Mouse (Mus musculus) adrenal gland, postnatal 0 days (tissue): ENCODE data around the gene Hsd17b1. TPM values are rescaled to one million over a fixed set of nuclear protein-coding genes. Genes with fewer than 3 reads are reported as not detected.

Experiments used
- microRNA-seq: library from miRNA; unstranded; fragments of <30 nt; microRNA quantifications from one replicate; pipeline ENCODE4, GENCODE M21; 2016; ENCODE audit warnings: borderline replicate concordance; ENCODE audit not compliant: insufficient number of aligned reads
- polyA plus RNA-seq: library from polyadenylated mRNA; unstranded; fragments of >200 nt; fragmentation: Nextera tagmentation; extraction: Ambion mirVana; gene quantifications from 2 replicates; pipeline ENCODE4 v1.2.1, GENCODE M21; 2015

The Hsd17b1 gene
- polyA plus RNA-seq: 0.36 and 0.65 TPM in 2 replicates

DNA sequence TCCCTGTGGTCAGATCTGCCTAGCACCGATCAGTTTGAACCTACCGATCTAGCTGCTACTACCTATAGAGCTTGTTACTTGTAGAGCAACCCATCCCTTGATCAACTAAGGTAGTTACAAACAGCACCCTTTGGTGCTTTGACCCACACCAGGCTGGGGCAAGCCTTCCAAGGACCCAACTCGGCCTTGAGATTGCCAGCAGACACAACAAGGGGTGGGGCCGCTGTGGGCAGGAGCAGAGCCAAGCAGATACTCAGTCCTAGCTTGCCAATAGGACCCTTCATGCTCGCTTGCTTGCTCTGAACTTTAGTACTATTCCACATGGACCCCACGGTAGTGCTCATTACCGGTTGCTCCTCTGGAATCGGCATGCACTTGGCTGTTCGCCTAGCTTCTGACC lies at the start of gene Hsd17b1:
TSS of gene Hsd17b1 (plus strand) at position 291 of the 400 bp plus-strand sequence.

DNA sequence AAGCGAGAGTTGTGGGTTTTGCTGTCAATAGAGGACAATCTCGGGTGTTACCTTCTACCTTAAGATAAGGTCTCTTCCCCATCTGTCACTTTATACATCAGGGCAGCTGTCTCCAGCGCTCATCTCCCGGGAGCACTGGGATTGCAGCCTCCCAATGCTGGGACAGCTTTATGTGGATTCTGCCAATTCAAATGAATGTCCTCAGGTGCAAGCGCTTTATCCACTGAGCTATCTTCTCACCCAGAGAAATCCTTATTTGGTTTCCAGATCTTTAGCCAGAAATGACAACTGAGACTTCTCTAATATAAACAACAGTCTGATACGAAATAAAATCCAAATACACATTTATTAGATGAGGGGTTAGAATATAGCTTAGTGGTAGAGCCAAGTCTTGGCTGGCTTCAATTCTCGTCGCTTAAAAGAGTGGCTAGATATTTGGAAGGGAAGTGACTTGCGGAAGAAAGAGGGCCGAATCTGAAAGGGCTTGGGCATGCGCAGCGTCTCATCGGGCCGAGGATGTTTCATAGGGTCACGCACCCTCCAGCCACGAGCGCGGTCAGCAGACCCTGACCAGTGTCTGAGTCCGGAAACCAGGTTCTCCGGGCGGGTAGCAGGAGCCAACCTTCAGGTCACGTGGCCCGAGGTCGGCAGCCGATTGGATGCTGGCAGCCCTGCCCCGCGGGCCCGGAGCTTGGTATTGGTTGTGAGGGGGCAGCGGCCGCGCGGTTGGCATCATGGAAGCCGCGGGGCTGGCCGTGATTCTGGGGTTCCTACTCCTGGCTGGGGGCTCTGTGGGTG lies 8.6 kb upstream of the Hsd17b1 start, which contains the start of gene Naglu:
TSS of gene Naglu (plus strand) at position 622 of the 798 bp plus-strand sequence.

DNA sequence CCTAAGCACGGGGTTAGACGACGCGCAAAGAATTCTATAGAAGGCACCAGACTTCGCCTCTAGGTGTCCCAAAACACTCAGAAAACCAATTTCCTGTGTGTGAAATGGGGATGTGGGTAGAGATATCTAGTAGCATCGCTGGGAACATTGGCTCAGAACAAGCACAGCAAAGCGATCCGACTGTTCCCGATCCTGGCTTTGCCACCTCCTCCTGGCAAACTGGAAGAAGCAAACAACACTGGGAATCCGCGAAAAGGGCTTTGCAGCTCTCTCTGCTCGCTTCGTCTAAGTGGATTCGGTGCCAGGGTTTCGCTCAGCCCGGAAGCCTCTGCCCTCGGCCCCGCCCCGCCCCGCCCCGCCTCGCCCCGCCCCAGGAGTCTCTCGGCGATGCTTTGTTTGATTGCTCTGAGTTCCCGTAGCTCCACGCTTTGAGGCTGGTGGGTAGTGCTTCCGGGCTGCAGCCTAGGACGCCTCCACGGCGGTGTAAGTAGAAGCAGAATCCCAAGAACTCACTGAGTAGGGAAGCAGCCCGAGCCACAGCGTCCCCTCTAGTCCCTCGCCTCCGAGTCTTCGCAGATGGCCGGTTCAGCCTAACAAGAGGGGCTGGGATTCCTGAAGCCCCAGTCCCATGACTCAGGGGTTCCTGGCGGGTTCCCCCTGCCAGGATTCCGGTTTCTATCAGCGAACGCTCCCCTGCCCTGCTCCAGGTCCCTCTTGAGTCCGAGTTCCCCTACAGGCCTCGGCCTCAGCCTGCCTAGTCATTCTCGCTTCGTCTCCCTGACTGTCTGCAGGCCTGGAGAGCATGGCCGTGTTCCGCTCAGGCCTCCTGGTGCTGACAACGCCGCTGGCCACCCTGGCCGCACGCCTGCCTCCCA lies 4.2 kb downstream of the Hsd17b1 start, which contains the start of gene Coasy:
TSS of gene Coasy (plus strand) at position 358 of the 875 bp plus-strand sequence.

DNA sequence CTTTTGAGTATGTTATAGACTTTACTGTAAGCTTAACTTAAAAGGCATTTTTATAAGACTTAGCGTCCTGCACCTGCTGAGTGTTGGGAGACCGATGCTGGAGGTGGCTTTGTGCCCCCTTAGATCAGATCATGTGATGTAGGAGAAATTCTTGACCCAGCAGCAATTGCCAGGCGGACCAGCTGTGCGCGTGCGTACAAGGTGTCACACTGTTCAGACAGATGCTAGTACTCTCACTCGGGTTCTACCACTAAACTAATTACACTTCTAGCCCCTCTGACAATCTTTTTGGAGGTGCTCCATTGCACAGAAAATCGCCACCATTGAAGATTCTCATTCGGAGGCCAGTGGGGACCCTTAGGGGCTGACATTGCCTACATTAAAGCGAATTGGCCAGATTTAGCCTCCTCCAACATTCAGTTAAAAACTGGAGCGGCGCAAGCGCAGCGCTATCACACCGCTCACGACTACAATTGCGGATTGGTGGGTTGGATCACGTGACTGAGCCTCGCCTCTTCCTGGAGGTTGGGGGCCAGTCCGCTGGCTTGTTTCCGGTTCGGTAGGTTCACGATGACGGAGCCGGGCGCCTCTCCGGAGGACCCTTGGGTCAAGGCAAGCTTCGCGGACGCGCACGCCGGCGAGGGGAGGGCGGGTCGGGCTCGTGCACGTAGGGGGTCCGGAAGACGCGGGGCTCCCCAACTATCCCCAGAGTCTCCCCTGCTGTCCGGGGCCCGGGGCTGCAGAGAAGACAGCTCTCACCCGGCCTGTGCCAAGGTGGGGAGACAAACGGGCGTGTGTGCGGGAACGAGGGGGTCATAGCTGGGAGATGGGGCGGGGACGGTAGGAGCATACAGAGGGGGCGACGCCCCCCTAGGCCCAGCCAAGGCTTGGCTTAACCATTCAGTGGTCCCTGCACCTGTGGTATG lies 8.8 kb downstream of the Hsd17b1 start, which contains the start of gene Mlx:
TSS of gene Mlx (plus strand) at position 522 of the 926 bp plus-strand sequence.

DNA sequence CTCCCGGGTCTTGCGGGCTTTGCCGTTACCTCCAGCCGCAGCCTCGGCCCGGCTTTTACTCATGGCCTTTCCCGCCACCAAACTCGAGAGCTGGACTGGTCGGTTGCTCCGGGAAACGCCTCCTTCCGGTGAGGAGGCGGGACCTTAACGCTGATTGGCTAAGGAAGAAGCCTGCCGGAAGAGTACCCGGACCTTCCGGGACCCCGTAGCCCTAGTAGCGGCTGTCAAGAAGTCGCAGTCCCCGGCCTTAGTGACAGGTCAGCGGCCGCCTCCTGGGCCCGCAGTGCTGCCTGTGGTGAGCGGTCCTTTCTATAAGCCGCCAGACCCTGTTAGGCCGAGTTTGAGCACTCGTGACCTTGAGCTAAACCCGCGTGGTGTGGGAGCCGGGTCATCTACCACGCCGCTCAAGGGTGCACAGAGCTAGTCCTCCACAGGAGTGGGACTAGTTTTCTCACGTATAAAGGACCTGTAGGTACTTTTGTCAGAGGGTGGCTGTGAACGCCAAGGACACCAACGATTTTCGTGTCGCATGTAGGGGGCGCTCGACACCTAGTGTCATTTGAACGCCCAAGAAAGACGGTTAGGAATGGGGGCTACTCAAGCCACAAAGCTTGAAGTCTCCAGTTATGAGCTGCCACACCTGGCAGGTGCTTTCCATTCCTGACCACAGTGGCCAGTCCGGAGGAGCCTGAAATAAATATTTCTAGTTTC lies 17.3 kb downstream of the Hsd17b1 start, which contains the start of gene Psmc3ip:
TSS of gene Psmc3ip (minus strand) at position 123 of the 711 bp plus-strand sequence.

DNA sequence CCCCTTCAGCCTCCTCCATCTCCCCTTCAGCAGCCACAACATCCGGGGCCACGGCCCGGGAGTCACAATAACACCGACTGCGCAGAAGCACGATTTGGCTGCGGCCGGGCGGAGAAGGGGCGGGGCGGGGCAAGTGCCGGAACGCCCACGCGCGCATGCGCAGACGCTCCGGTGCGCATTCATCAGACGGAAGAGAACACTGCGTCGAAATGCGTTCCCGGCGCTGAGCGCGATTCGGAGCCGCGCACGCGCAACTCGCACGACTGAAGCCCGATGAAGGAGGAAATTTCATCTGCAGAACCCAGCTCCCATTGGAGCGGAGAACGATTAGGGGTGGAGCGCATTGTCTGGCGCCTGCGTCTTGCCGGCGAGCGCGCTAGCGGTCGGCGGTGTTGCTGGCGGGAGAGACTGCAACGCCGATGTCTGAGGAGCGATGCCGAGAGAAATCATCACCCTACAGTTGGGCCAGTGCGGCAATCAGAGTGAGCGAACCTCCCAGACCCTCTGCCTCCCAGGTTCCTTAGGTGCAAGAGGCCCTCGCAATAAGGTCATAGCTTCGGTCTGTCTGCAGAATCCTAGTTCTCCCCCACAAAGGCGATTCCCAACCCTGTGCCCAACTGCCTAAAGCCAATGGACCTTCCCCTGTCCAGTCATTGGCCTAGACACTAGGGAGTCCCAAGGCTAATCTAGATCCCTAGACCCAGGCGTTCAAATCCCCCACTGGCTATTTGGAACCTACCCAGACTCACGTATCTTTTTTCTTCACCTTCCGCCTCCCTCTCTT lies 41.7 kb downstream of the Hsd17b1 start, which contains the start of the genes Retreg3 and Tubg1:
TSS of gene Retreg3 (minus strand) at position 133 of the 784 bp plus-strand sequence.
TSS of gene Tubg1 (plus strand) at position 178 of the 784 bp plus-strand sequence.

Small RNA genes lying within 50 kb of the gene (microRNA-seq; reads per million reads assigned to microRNA genes)
- gene Mir6928: 1.8 reads per million

Other genes starting within 250 kb of the Hsd17b1 start
- 17.9 and 25.7 TPM in 2 replicates for gene Stat5b, start 227.7 kb upstream of the Hsd17b1 start, polyA plus RNA-seq
- gene Stat5a, start 219.1 kb upstream of the Hsd17b1 start, polyA plus RNA-seq: 7.6 and 12.2 TPM in 2 replicates
- 43.6 and 44.0 TPM in 2 replicates for gene Stat3, start 138.9 kb upstream of the Hsd17b1 start, polyA plus RNA-seq
- 298 and 326 TPM in 2 replicates for gene Cavin1, start 107.5 kb upstream of the Hsd17b1 start, polyA plus RNA-seq
- 48.6 and 61.9 TPM in 2 replicates for gene Atp6v0a1, start 69.0 kb upstream of the Hsd17b1 start, polyA plus RNA-seq
- gene Naglu, start 8.4 kb upstream of the Hsd17b1 start, polyA plus RNA-seq: 29.9 and 57.1 TPM in 2 replicates
- 40.7 and 70.1 TPM in 2 replicates for gene Coasy, start 4.2 kb downstream of the Hsd17b1 start, polyA plus RNA-seq
- 33.9 and 46.5 TPM in 2 replicates for gene Mlx, start 8.9 kb downstream of the Hsd17b1 start, polyA plus RNA-seq
- gene Psmc3ip, start 17.0 kb downstream of the Hsd17b1 start, polyA plus RNA-seq: 13.6 and 15.3 TPM in 2 replicates
- 17.6 and 20.9 TPM in 2 replicates for gene Retreg3, start 41.5 kb downstream of the Hsd17b1 start, polyA plus RNA-seq
- 34.1 and 45.0 TPM in 2 replicates for gene Tubg1, start 41.5 kb downstream of the Hsd17b1 start, polyA plus RNA-seq
- 5.6 and 9.6 TPM in 2 replicates for gene Tubg2, start 77.5 kb downstream of the Hsd17b1 start, polyA plus RNA-seq
- gene Cntnap1, start 92.1 kb downstream of the Hsd17b1 start, polyA plus RNA-seq: 0.88 and 1.1 TPM in 2 replicates
- 14.7 and 16.6 TPM in 2 replicates for gene Plekhh3, start 92.9 kb downstream of the Hsd17b1 start, polyA plus RNA-seq
- 0.06 and 0.28 TPM in 2 replicates for gene Ccr10, start 97.0 kb downstream of the Hsd17b1 start, polyA plus RNA-seq
- gene Ezh1, start 148.1 kb downstream of the Hsd17b1 start, polyA plus RNA-seq: 8.6 and 14.0 TPM in 2 replicates
- 60.0 and 102 TPM in 2 replicates for gene Ramp2, start 167.6 kb downstream of the Hsd17b1 start, polyA plus RNA-seq
- gene Vps25, start 175.3 kb downstream of the Hsd17b1 start, polyA plus RNA-seq: 97.9 and 113 TPM in 2 replicates
- gene Wnk4, start 182.2 kb downstream of the Hsd17b1 start, polyA plus RNA-seq: 4.3 and 4.5 TPM in 2 replicates
- 0.70 and 0.72 TPM in 2 replicates for gene Cntd1, start 200.6 kb downstream of the Hsd17b1 start, polyA plus RNA-seq
- 156 and 178 TPM in 2 replicates for gene Coa3, start 200.7 kb downstream of the Hsd17b1 start, polyA plus RNA-seq
- 99.1 and 118 TPM in 2 replicates for gene Becn1, start 223.9 kb downstream of the Hsd17b1 start, polyA plus RNA-seq
- 55.7 and 85.9 TPM in 2 replicates for gene Psme3, start 237.8 kb downstream of the Hsd17b1 start, polyA plus RNA-seq
- gene Aoc2, start 246.7 kb downstream of the Hsd17b1 start, polyA plus RNA-seq: 0.43 and 0.57 TPM in 2 replicates